8 mouse cellular contexts compared by ENCODE assay signal in the genomic region with DNA sequence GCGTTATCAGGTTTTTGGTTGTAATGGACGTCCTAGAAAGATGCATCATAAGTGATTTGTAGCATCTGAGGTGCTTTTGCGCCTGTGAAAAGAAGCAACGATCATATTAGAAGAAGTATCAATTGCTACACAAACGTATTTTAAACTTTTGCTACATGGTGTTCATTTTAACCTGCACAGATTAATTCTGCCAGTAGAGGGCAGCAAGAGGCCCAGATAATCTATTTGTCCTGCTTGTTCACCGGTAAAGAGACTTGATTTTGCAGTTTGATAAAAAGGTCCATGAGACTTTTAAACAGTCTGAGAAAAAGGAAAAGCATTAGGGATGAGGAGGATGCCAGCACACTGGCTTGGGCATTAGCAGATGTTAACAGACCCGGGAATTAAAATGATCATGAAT. TPM values are rescaled to one million over a fixed set of nuclear protein-coding genes. Genes with fewer than 3 reads are reported as not detected.
A peak's percentile ranks its signal among the peaks of the same experiment; 100 is the strongest.
DNase-seq lines count a peak whose midpoint lies in the region; ATAC-seq lines count a peak whose summit lies in the region.
"Had no signal": no experiment of that assay in that cellular context is flagged by ENCODE, and none has a peak within 500 bp of the region (broad histone marks: within the 10 kb centered on the region; RNA-seq: fewer than 3 reads in every experiment).

No protein-coding gene starts in this region.

- no peaks in the 10 kb centered on the region for H3K27me3 ChIP-seq in kidney, embryonic 14.5 days (ENCODE audit: control insufficient read depth, insufficient read depth, low read length)
- no peaks in the 10 kb centered on the region for H3K27me3 ChIP-seq in embryonic facial prominence, embryonic 14.5 days (replicated peaks; ENCODE audit: control insufficient read depth, insufficient read depth, low read length)

- no peak overlapping the region for H3K27ac ChIP-seq in kidney, embryonic 14.5 days (ENCODE audit: low read depth, low read length)
- no peak overlapping the region for H3K27ac ChIP-seq in embryonic facial prominence, embryonic 14.5 days (replicated peaks; ENCODE audit: low read depth, low read length)
- H3K27ac ChIP-seq: macrophage had no signal

- DNase-seq in kidney, adult 18-20 months = peak; percentile 45
- peak; percentile 50 for DNase-seq in ES-CJ7 (ENCODE audit: low read depth, low spot score)
- DNase-seq in adipocyte (ENCODE audit: low spot score) = peak; percentile 68
- peak; percentile 39 for DNase-seq in embryonic facial prominence, embryonic 14.5 days (ENCODE audit: low spot score)
- DNase-seq in left cerebral cortex, adult 11 months (ENCODE audit: low spot score) = peak; percentile 15
- peak; percentile 52 for DNase-seq in right cerebral cortex, adult 18-20 months

- H3K4me1 ChIP-seq in kidney, embryonic 14.5 days (ENCODE audit: control insufficient read depth, insufficient read depth, low read length) = no peaks in the 10 kb centered on the region
- no peaks in the 10 kb centered on the region for H3K4me1 ChIP-seq in embryonic facial prominence, embryonic 14.5 days (ENCODE audit: control insufficient read depth, insufficient read depth, low read length)

- H3K4me3 ChIP-seq in kidney, embryonic 14.5 days (ENCODE audit: low read length) = no peak overlapping the region
- no peak overlapping the region for H3K4me3 ChIP-seq in embryonic facial prominence, embryonic 14.5 days (ENCODE audit: low read depth, low read length)

- 28% methylated on average over 7 of the region's 7 CpGs for WGBS in kidney, embryonic 14.5 days
- 28% methylated on average over 7 of the region's 7 CpGs for WGBS in embryonic facial prominence, embryonic 14.5 days

- no peak overlapping the region for H3K9ac ChIP-seq in kidney, embryonic 14.5 days (ENCODE audit: low read depth, low read length)
- H3K9ac ChIP-seq in embryonic facial prominence, embryonic 14.5 days (ENCODE audit: low read depth, low read length) = no peak overlapping the region

- no peaks in the 10 kb centered on the region for H3K9me3 ChIP-seq in kidney, embryonic 14.5 days (ENCODE audit: control insufficient read depth, low read length)
- H3K9me3 ChIP-seq in embryonic facial prominence, embryonic 14.5 days (ENCODE audit: control insufficient read depth, low read length) = no peaks in the 10 kb centered on the region

- no peak for ATAC-seq in kidney, embryonic 14.5 days (ENCODE audit: low FRiP score, low TSS enrichment)
- no peak for ATAC-seq in embryonic facial prominence, embryonic 14.5 days (ENCODE audit: low read depth)

- H3K4me2 ChIP-seq in kidney, embryonic 14.5 days (replicated peaks; ENCODE audit: low read depth, low read length) = no peak overlapping the region
- no peak overlapping the region for H3K4me2 ChIP-seq in embryonic facial prominence, embryonic 14.5 days (ENCODE audit: low read depth, low read length)

- no peaks in the 10 kb centered on the region for H3K36me3 ChIP-seq in kidney, embryonic 14.5 days (ENCODE audit: control insufficient read depth, insufficient read depth, low read length)
- no peaks in the 10 kb centered on the region for H3K36me3 ChIP-seq in embryonic facial prominence, embryonic 14.5 days (ENCODE audit: control insufficient read depth, insufficient read depth, low read length)

RNA-seq across cellular contexts. Expression of gene Defb20, which starts 5.9 kb away (rescaled TPM):
- not detected in 2 replicates for polyA plus RNA-seq in kidney, embryonic 14.5 days (2014; fragmentation: Nextera tagmentation; extraction: Ambion mirVana)
- polyA plus RNA-seq in embryonic facial prominence, embryonic 14.5 days (2014; fragmentation: Nextera tagmentation; extraction: Ambion mirVana) = not detected in 2 replicates
- polyA plus RNA-seq: macrophage had no signal

RNA-seq across cellular contexts. Expression of gene Defb23, which starts 6.6 kb away (rescaled TPM):
- not detected in 2 replicates for polyA plus RNA-seq in kidney, embryonic 14.5 days (2014; fragmentation: Nextera tagmentation; extraction: Ambion mirVana)
- not detected in 2 replicates for polyA plus RNA-seq in embryonic facial prominence, embryonic 14.5 days (2014; fragmentation: Nextera tagmentation; extraction: Ambion mirVana)
- polyA plus RNA-seq: macrophage had no signal

RNA-seq across cellular contexts. Expression of gene Defb22, which starts 19.0 kb away (rescaled TPM):
- polyA plus RNA-seq in kidney, embryonic 14.5 days (2014; fragmentation: Nextera tagmentation; extraction: Ambion mirVana) = not detected in 2 replicates
- not detected in 2 replicates for polyA plus RNA-seq in embryonic facial prominence, embryonic 14.5 days (2014; fragmentation: Nextera tagmentation; extraction: Ambion mirVana)
- polyA plus RNA-seq: macrophage had no signal

RNA-seq across cellular contexts. Expression of gene Defb26, which starts 40.5 kb away (rescaled TPM):
- not detected in 2 replicates for polyA plus RNA-seq in kidney, embryonic 14.5 days (2014; fragmentation: Nextera tagmentation; extraction: Ambion mirVana)
- not detected in 2 replicates for polyA plus RNA-seq in embryonic facial prominence, embryonic 14.5 days (2014; fragmentation: Nextera tagmentation; extraction: Ambion mirVana)
- polyA plus RNA-seq: macrophage had no signal

RNA-seq across cellular contexts. Expression of gene Defb28, which starts 47.1 kb away (rescaled TPM):
- polyA plus RNA-seq in kidney, embryonic 14.5 days (2014; fragmentation: Nextera tagmentation; extraction: Ambion mirVana) = 0.80 TPM in 1 of 2 replicates, not detected in the other
- polyA plus RNA-seq in embryonic facial prominence, embryonic 14.5 days (2014; fragmentation: Nextera tagmentation; extraction: Ambion mirVana) = not detected in 2 replicates
- polyA plus RNA-seq: macrophage had no signal

Comparison
In these comparisons a context has a peak if more than half of its experiments do, and no peak if none do; other contexts are left out.
1. DNase-seq: peak in every context shown above with its lines; median percentile 68 in adipocyte; 52 in right cerebral cortex, adult 18-20 months; 50 in ES-CJ7; 45 in kidney, adult 18-20 months; 39 in embryonic facial prominence, embryonic 14.5 days; 15 in left cerebral cortex, adult 11 months.